Mouse (Mus musculus): Measurements from ENCODE around the gene Mfsd9. TPM values are rescaled to one million over a fixed set of nuclear protein-coding genes. Genes with fewer than 3 reads are reported as not detected.

The Mfsd9 gene
- polyA plus RNA-seq, 1 experiment from 2014 or later = 3.2 TPM

DNA sequence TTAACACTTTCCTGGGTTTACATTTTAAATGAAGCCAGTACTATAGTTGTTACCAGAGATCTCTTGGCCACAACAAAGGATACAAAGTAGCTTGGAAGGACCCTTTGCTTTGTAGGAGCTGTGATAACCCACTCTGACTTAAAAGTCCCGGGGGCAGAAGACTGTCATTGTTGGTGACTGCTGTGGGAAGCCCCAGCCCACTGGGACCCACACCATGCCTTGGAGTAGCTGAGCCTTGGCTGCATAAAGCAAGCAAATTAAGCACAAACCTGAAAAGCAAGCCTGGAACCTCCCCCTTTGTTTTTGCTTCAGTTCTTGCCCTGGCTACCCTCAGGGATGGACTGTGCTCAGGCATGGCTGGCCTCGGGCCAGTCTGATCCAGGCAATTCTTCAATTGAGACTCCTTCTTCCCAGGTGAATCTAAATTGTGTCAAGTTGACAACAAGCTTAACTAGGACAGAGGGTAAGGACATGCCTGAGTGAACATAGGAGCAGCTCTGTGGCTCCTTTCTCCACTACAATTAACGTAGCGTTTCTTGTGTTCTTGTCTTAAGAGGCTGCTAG is 21.1 kb downstream of the Mfsd9 start:
- DNase-seq (no peak), ATAC-seq (ENCODE audit: insufficient read depth) (no peak)
- Histone ChIP-seq H3K27me3 (ENCODE audit: insufficient read depth, low read length) (no peaks in the 10 kb centered on the region), H3K4me3 (ENCODE audit: low read depth, low read length) (no peak overlapping the region), H3K9ac (no peak overlapping the region), H3K27ac (ENCODE audit: low read depth) (no peak overlapping the region), H3K9me3 (ENCODE audit: low read depth, low read length) (no peaks in the 10 kb centered on the region), H3K4me1 (ENCODE audit: insufficient read depth) (no peaks in the 10 kb centered on the region), H3K36me3 (ENCODE audit: insufficient read depth) (no peaks in the 10 kb centered on the region), H3K4me2 (no peak overlapping the region)
- WGBS = 75% methylated on average over 4 of the region's 4 CpGs
- TF ChIP-seq CTCF (IDR thresholded peaks at IDR 0.05; ENCODE audit: low read depth) = no peak

DNA sequence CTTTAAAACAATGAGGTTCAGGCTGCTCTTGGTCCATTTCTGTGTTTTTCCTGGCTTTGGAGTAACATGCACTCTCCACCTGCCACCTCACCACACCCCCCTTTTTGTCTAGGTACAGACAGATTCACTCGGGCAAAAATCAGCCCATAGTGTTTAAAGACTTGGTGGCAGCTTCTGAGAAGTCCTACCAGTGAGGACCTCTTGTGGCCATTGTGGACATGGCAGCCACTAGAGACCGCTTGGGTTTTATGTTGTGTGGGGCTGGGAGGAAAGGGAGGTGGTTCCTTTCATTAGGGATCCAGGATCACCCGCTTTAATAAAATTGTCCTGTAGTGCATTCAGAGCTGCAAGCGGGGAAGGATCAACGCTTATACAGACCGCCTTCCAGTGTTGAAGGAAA is 21.9 kb downstream of the Mfsd9 start:
- DNase-seq (peak; percentile 65), ATAC-seq (ENCODE audit: insufficient read depth) (peak; percentile 31; the same call in 1 of the 2 replicates)
- peak; percentile 70 for TF ChIP-seq CTCF (IDR thresholded peaks at IDR 0.05; ENCODE audit: low read depth)
- no peaks in the 10 kb centered on the region for H3K36me3 ChIP-seq (ENCODE audit: insufficient read depth)
- no peaks in the 10 kb centered on the region for H3K27me3 ChIP-seq (ENCODE audit: insufficient read depth, low read length)
- no peaks in the 10 kb centered on the region for H3K4me1 ChIP-seq (ENCODE audit: insufficient read depth)
- no peak overlapping the region for H3K27ac ChIP-seq (ENCODE audit: low read depth)
- no peak overlapping the region for H3K4me3 ChIP-seq (ENCODE audit: low read depth, low read length)
- no peak overlapping the region for H3K4me2 ChIP-seq
- no peak overlapping the region for H3K9ac ChIP-seq
- WGBS = 32% methylated on average over 6 of the region's 6 CpGs
- no peaks in the 10 kb centered on the region for H3K9me3 ChIP-seq (ENCODE audit: low read depth, low read length)

DNA sequence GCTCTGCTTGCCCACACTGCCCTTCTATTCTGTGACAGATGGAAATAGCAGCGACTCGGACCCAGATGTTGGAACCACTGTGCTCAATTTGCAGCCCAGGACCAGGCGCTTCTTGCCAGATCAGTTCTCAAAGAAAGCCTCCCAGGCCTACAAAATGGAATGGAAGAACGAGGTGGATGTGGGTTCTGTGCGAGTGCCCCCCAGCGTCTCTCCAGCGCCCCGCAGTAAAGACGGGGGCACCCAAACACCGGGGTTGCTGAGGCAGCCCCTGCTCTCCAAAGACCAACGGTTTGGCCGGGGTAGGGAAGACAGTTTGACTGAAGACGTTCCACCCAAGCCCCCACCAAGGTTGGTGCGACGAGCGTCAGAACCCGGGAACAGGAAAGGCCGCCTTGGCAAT is 22.9 kb downstream of the Mfsd9 start:
- DNase-seq = no peak

GRCm38 (mm10) chr1:40765521-40765920 is 25.0 kb downstream of the Mfsd9 start:
- Histone ChIP-seq H3K27me3 (ENCODE audit: insufficient read depth, low read length) (no peaks in the 10 kb centered on the region), H3K4me1 (ENCODE audit: insufficient read depth) (no peaks in the 10 kb centered on the region), H3K9ac (no peak overlapping the region), H3K36me3 (ENCODE audit: insufficient read depth) (no peaks in the 10 kb centered on the region), H3K9me3 (ENCODE audit: low read depth, low read length) (no peaks in the 10 kb centered on the region), H3K27ac (ENCODE audit: low read depth) (no peak overlapping the region), H3K4me3 (ENCODE audit: low read depth, low read length) (no peak overlapping the region), H3K4me2 (no peak overlapping the region)
- no peak for TF ChIP-seq CTCF (IDR thresholded peaks at IDR 0.05; ENCODE audit: low read depth)
- WGBS = 79% methylated on average over 12 of the region's 12 CpGs
- DNase-seq = no peak
- ATAC-seq (ENCODE audit: insufficient read depth) = no peak

More for the DNA sequence above, 22.9 kb downstream of the Mfsd9 start:
- no peak overlapping the region for H3K27ac ChIP-seq (ENCODE audit: low read depth)
- ATAC-seq (ENCODE audit: insufficient read depth) = no peak
- H3K9ac ChIP-seq = no peak overlapping the region
- no peaks in the 10 kb centered on the region for H3K36me3 ChIP-seq (ENCODE audit: insufficient read depth)
- H3K4me1 ChIP-seq (ENCODE audit: insufficient read depth) = no peaks in the 10 kb centered on the region
- H3K4me3 ChIP-seq (ENCODE audit: low read depth, low read length) = no peak overlapping the region
- no peak overlapping the region for H3K4me2 ChIP-seq
- 78% methylated on average over 18 of the region's 18 CpGs for WGBS
- H3K27me3 ChIP-seq (ENCODE audit: insufficient read depth, low read length) = no peaks in the 10 kb centered on the region
- no peaks in the 10 kb centered on the region for H3K9me3 ChIP-seq (ENCODE audit: low read depth, low read length)
- TF ChIP-seq CTCF (IDR thresholded peaks at IDR 0.05; ENCODE audit: low read depth) = no peak

GRCm38 (mm10) chr1:40764701-40765275 is 25.7 kb downstream of the Mfsd9 start:
- no peaks in the 10 kb centered on the region for H3K4me1 ChIP-seq (ENCODE audit: insufficient read depth)
- no peaks in the 10 kb centered on the region for H3K9me3 ChIP-seq (ENCODE audit: low read depth, low read length)
- no peak overlapping the region for H3K4me2 ChIP-seq
- H3K9ac ChIP-seq = no peak overlapping the region
- DNase-seq = no peak
- no peaks in the 10 kb centered on the region for H3K27me3 ChIP-seq (ENCODE audit: insufficient read depth, low read length)
- no peak overlapping the region for H3K4me3 ChIP-seq (ENCODE audit: low read depth, low read length)
- no peaks in the 10 kb centered on the region for H3K36me3 ChIP-seq (ENCODE audit: insufficient read depth)
- TF ChIP-seq CTCF (IDR thresholded peaks at IDR 0.05; ENCODE audit: low read depth) = no peak
- WGBS = 83% methylated on average over 15 of the region's 15 CpGs
- no peak for ATAC-seq (ENCODE audit: insufficient read depth)
- no peak overlapping the region for H3K27ac ChIP-seq (ENCODE audit: low read depth)

DNA sequence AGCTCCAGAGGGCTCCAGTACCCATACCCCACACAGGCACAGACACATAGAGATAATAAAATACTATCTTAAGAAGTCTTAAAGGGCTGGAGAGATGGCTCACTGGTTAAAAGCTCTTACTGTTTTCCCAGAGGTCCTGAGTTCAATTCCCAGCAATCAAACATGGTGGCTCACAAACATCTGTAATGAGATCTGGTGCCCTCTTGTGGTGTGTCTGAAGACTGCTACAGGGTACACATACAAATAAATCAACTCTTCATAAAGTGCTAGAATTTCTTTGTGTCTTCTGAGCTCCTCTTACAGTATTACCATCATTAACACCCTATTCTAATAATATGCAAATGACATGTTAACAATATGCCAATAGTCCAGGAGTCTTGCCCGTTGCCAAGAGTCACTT is 26.4 kb downstream of the Mfsd9 start:
- DNase-seq = no peak
- H3K4me3 ChIP-seq (ENCODE audit: low read depth, low read length) = no peak overlapping the region
- no peak overlapping the region for H3K9ac ChIP-seq
- TF ChIP-seq CTCF (IDR thresholded peaks at IDR 0.05; ENCODE audit: low read depth) = no peak
- WGBS = 90% methylated on average over 1 of the region's 1 CpGs
- H3K36me3 ChIP-seq (ENCODE audit: insufficient read depth) = no peaks in the 10 kb centered on the region
- no peaks in the 10 kb centered on the region for H3K4me1 ChIP-seq (ENCODE audit: insufficient read depth)
- no peak for ATAC-seq (ENCODE audit: insufficient read depth)
- H3K27ac ChIP-seq (ENCODE audit: low read depth) = no peak overlapping the region
- H3K4me2 ChIP-seq = no peak overlapping the region
- H3K27me3 ChIP-seq (ENCODE audit: insufficient read depth, low read length) = no peaks in the 10 kb centered on the region
- H3K9me3 ChIP-seq (ENCODE audit: low read depth, low read length) = no peaks in the 10 kb centered on the region

- Histone ChIP-seq H3K27me3 (ENCODE audit: insufficient read depth, low read length) (no peaks in the 10 kb centered on the region), H3K9ac (no peak overlapping the region), H3K27ac (ENCODE audit: low read depth) (no peak overlapping the region), H3K4me1 (ENCODE audit: insufficient read depth) (no peaks in the 10 kb centered on the region), H3K4me3 (ENCODE audit: low read depth, low read length) (no peak overlapping the region), H3K36me3 (ENCODE audit: insufficient read depth) (no peaks in the 10 kb centered on the region), H3K9me3 (ENCODE audit: low read depth, low read length) (no peaks in the 10 kb centered on the region), H3K4me2 (no peak overlapping the region)
- WGBS = 70% methylated on average over 6 of the region's 6 CpGs
- TF ChIP-seq CTCF (IDR thresholded peaks at IDR 0.05; ENCODE audit: low read depth) = no peak
- ATAC-seq (ENCODE audit: insufficient read depth) (no peak), DNase-seq (no peak)
Measured at GRCm38 (mm10) chr1:40759751-40760445, 30.6 kb downstream of the Mfsd9 start.

All from lung, embryonic 14.5 days (tissue).